Mouse (Mus musculus) adrenal gland, postnatal 36 days (tissue): Measurements from ENCODE around the gene Kcnk13. TPM values are rescaled to one million over a fixed set of nuclear protein-coding genes. Genes with fewer than 3 reads are reported as not detected.

ENCODE experiments used
- DNase-seq, 2 experiments: peaks; one replicate each; pipeline ENCODE4 v3.0.0; 2021; ENCODE audit warnings: mixed read lengths in 1 of 2
- long read RNA-seq, 2 experiments: library from polyadenylated mRNA; stranded (forward); transcript quantifications; one replicate each; pipeline ENCODE4 v2.0.0; 2021; ENCODE audit warnings: borderline sequencing depth in 2 of 2
- total RNA-seq, 2 experiments: library from RNA; stranded (reverse); gene quantifications; 2 replicates each; pipeline ENCODE4 v1.2.3; 2021

Gene Kcnk13
- 1 to 10 TPM in 1 of 2 experiments, under 1 TPM in 1; 0.46 to 1.3 TPM for total RNA-seq
- long read RNA-seq, experiment 1, partial matches to known transcripts = 2 of 3 reads
- long read RNA-seq, experiment 1, other reads (novel, unspliced or antisense) = 0 of 3 reads
- long read RNA-seq, experiment 2 = 0 reads

GRCm38 (mm10) chr12:99964301-99965202 is at the start of gene Kcnk13:
TSS of gene Kcnk13 (plus strand) at chr12:99964499.
- peak; percentile 76 to 81 for DNase-seq

GRCm38 (mm10) chr12:99917800-99918427 is 46.4 kb upstream of the Kcnk13 start:
- DNase-seq = peak; percentile 37 to 47

GRCm38 (mm10) chr12:99919636-99920035 is 44.7 kb upstream of the Kcnk13 start:
- DNase-seq = no peak

- DNase-seq = no peak
These were observed 43.3 kb upstream of the Kcnk13 start for GRCm38 (mm10) chr12:99921045-99921444.

GRCm38 (mm10) chr12:99923131-99923606 is 41.1 kb upstream of the Kcnk13 start:
- DNase-seq = no peak

- DNase-seq = no peak
These were observed 40.6 kb upstream of the Kcnk13 start for GRCm38 (mm10) chr12:99923703-99924102.

GRCm38 (mm10) chr12:99928311-99928710 is 36.0 kb upstream of the Kcnk13 start:
- no peak for DNase-seq

- DNase-seq = no peak
These were observed 35.1 kb upstream of the Kcnk13 start for GRCm38 (mm10) chr12:99929160-99929559.

- no peak for DNase-seq
These were observed 32.1 kb upstream of the Kcnk13 start for GRCm38 (mm10) chr12:99932245-99932644.

GRCm38 (mm10) chr12:99933630-99934029 is 30.7 kb upstream of the Kcnk13 start:
- no peak for DNase-seq

- DNase-seq = no peak
These were observed 28.9 kb upstream of the Kcnk13 start for GRCm38 (mm10) chr12:99935403-99935802.

- DNase-seq = no peak
These were observed 25.8 kb upstream of the Kcnk13 start for GRCm38 (mm10) chr12:99938476-99938875.

GRCm38 (mm10) chr12:99939179-99939578 is 25.1 kb upstream of the Kcnk13 start:
- no peak for DNase-seq

GRCm38 (mm10) chr12:99940704-99941103 is 23.6 kb upstream of the Kcnk13 start:
- no peak for DNase-seq

GRCm38 (mm10) chr12:99942441-99942840 is 21.9 kb upstream of the Kcnk13 start:
- no peak for DNase-seq

GRCm38 (mm10) chr12:99952928-99953327 is 11.4 kb upstream of the Kcnk13 start:
- DNase-seq = peak; percentile 74 to 79

- DNase-seq = no peak
These were observed 7.9 kb upstream of the Kcnk13 start for GRCm38 (mm10) chr12:99956411-99956810.

GRCm38 (mm10) chr12:99958068-99959060 is 5.9 kb upstream of the Kcnk13 start:
- peak; percentile 45 to 57 for DNase-seq

GRCm38 (mm10) chr12:99959291-99959690 is 5.0 kb upstream of the Kcnk13 start:
- no peak for DNase-seq

GRCm38 (mm10) chr12:99959930-99960329 is 4.4 kb upstream of the Kcnk13 start:
- DNase-seq = no peak

GRCm38 (mm10) chr12:99960675-99961074 is 3.6 kb upstream of the Kcnk13 start:
- DNase-seq = no peak
